Mouse (Mus musculus): ENCODE data around the gene Bdp1. TPM values are rescaled to one million over a fixed set of nuclear protein-coding genes. Genes with fewer than 3 reads are reported as not detected.

Bdp1 gene
- total RNA-seq (2012; rRNA removed) = 23.3 and 27.2 TPM in 2 replicates
- 10 to 100 TPM; 19.7 to 73.2 TPM for polyA plus RNA-seq (2012; ENCODE audit: insufficient read depth in 1 of 2, insufficient read length in 2 of 2, low read depth in 1 of 2, low replicate concordance in 2 of 2, missing spikeins in 1 of 2)

GRCm38 (mm10) chr13:100103748-100104254 is at the start of gene Bdp1:
TSS of gene Bdp1 (minus strand) at chr13:100104070.
- TF ChIP-seq RCOR1 (IDR thresholded peaks at IDR 0.05; ENCODE audit: low read depth, low read length) = peak; percentile 36; the same call in 1 of the 2 replicates
- 0 out of 2 replicates have a peak, but pooled peaks have one; percentile 54 for TF ChIP-seq MYB (IDR thresholded peaks at IDR 0.05; ENCODE audit: low read depth, low read length)
- peak; percentile 89 for TF ChIP-seq ELF1 (IDR thresholded peaks at IDR 0.05; ENCODE audit: low read depth, low read length)
- TF ChIP-seq E2F4 (IDR thresholded peaks at IDR 0.05; ENCODE audit: borderline replicate concordance, low read depth, low read length) = no peak; the same call in 1 of the 2 replicates
- TF ChIP-seq BHLHE40 (IDR thresholded peaks at IDR 0.05; ENCODE audit: borderline replicate concordance, low read depth, low read length) = no peak
- peak; percentile 62 for TF ChIP-seq ETS1 (IDR thresholded peaks at IDR 0.05; ENCODE audit: low read depth, low read length)
- TF ChIP-seq GATA1 (IDR thresholded peaks at IDR 0.05; ENCODE audit: low read depth, low read length) = no peak
- TF ChIP-seq TCF12 (IDR thresholded peaks at IDR 0.05; ENCODE audit: low read depth, low read length) = peak; percentile 69; the same call in 1 of the 2 replicates
- no peak for TF ChIP-seq SMC3 (IDR thresholded peaks at IDR 0.05; ENCODE audit: low read depth, low read length)
- peak; percentile 92 for TF ChIP-seq ZNF384 (IDR thresholded peaks at IDR 0.05; ENCODE audit: low read depth, low read length)
- no peak for TF ChIP-seq USF1 (IDR thresholded peaks at IDR 0.05; ENCODE audit: low read depth, low read length)
- TF ChIP-seq MXI1 (IDR thresholded peaks at IDR 0.05; ENCODE audit: low read depth, low read length) = peak; percentile 96
- TF ChIP-seq HCFC1 (IDR thresholded peaks at IDR 0.05; ENCODE audit: low read depth, low read length) = peak; percentile 95
- TF ChIP-seq MYC (IDR thresholded peaks at IDR 0.05; ENCODE audit: low read depth, low read length) = 0 out of 2 replicates have a peak, but pooled peaks have one; percentile 29
- TF ChIP-seq ZC3H11A (IDR thresholded peaks at IDR 0.05; ENCODE audit: low read depth, low read length) = no peak; the same call in 1 of the 2 replicates
- TF ChIP-seq SIN3A (IDR thresholded peaks at IDR 0.05; ENCODE audit: low read length) = peak; percentile 100
- peak; percentile 68; the same call in 1 of the 2 replicates for TF ChIP-seq GABPA (IDR thresholded peaks at IDR 0.05; ENCODE audit: low read depth, low read length)
- no peak; the same call in 1 of the 2 replicates for TF ChIP-seq KAT2A (conservative IDR thresholded peaks at IDR 0.05; ENCODE audit: low read depth, low read length)
- TF ChIP-seq USF2 (IDR thresholded peaks at IDR 0.05; ENCODE audit: borderline replicate concordance in 1 of 2, insufficient read depth in 1 of 2, low read depth in 1 of 2, low read length in 2 of 2) = no peak
- peak; percentile 89 for TF ChIP-seq ZMIZ1 (IDR thresholded peaks at IDR 0.05; ENCODE audit: low read depth, low read length)
- TF ChIP-seq POLR2AphosphoS2 (IDR thresholded peaks at IDR 0.05; ENCODE audit: low read length) = peak; percentile 80
- TF ChIP-seq POLR2A (IDR thresholded peaks at IDR 0.05; ENCODE audit: control insufficient read depth in 1 of 2, insufficient read depth in 1 of 2, low read depth in 1 of 2, low read length in 2 of 2, poor library complexity in 1 of 2) = peak; percentile 88 to 94
- no peak for TF ChIP-seq JUND (IDR thresholded peaks at IDR 0.05; ENCODE audit: low read depth, low read length)
- TF ChIP-seq MAX (IDR thresholded peaks at IDR 0.05; ENCODE audit: low read length) = peak; percentile 64; the same call in 1 of the 2 replicates
- peak; percentile 79 for TF ChIP-seq TBP (IDR thresholded peaks at IDR 0.05; ENCODE audit: low read depth, low read length)
- peak; percentile 89 for TF ChIP-seq NELFE (IDR thresholded peaks at IDR 0.05; ENCODE audit: low read depth, low read length)
- TF ChIP-seq MAZ (IDR thresholded peaks at IDR 0.05; ENCODE audit: low read depth, low read length) = peak; percentile 75
- TF ChIP-seq TAL1 (IDR thresholded peaks at IDR 0.05; ENCODE audit: low read length) = no peak
- no peak for TF ChIP-seq MAFK (IDR thresholded peaks at IDR 0.05; ENCODE audit: borderline replicate concordance, low read depth, low read length)

More at GRCm38 (mm10) chr13:100103748-100104254, at the start of gene Bdp1:
- Histone ChIP-seq H3K79me2 (ENCODE audit: control insufficient read depth, insufficient read depth, low read length, poor library complexity) (peaks cover 37% of the 10 kb centered on the region), H3K27me3 (ENCODE audit: control insufficient read depth in 1 of 2, insufficient read depth in 2 of 2, low read length in 2 of 2) (no peaks in the 10 kb centered on the region), H3K9me3 (replicated peaks; ENCODE audit: insufficient read depth, low read length) (no peaks in the 10 kb centered on the region), H3K27ac (ENCODE audit: control insufficient read depth, low read depth, low read length) (peak within 1 kb of the TSS; percentile 59), H3K4me1 (ENCODE audit: control insufficient read depth in 1 of 2, insufficient read depth in 2 of 2, low read length in 2 of 2) (peaks cover 21 to 22% of the 10 kb centered on the region in 2 experiments), H3K4me3 (ENCODE audit: control insufficient read depth in 1 of 2, insufficient read depth in 1 of 2, low read depth in 2 of 2, low read length in 2 of 2) (peak within 1 kb of the TSS; percentile 75 to 100), H3K36me3 (ENCODE audit: control insufficient read depth in 1 of 2, insufficient read depth in 2 of 2, low read length in 2 of 2) (peaks cover 2 to 31% of the 10 kb centered on the region in 2 experiments; a peak in 3 of 4 replicates), H3K9ac (ENCODE audit: control insufficient read depth, low read depth, low read length, poor library complexity, severe bottlenecking) (peak within 1 kb of the TSS; percentile 75)
- peak; percentile 94 for DNase-seq (ENCODE audit: low read depth, low spot score)
